Mouse (Mus musculus) CH12.LX (cell line): ENCODE measurements around the gene Cnot2. TPM values are rescaled to one million over a fixed set of nuclear protein-coding genes. Genes with fewer than 3 reads are reported as not detected.
A peak's percentile ranks its signal among the peaks of the same experiment; 100 is the strongest.
"Not testable (repeated sequence)": the region's sequence is repeated elsewhere in the genome, so short reads cannot be mapped to it uniquely, and the experiment has no call there.

Source experiments
- DNase-seq: peaks from one replicate; pipeline ENCODE4 v3.0.0-alpha.2; 2013; ENCODE audit errors: extremely low read depth
- H3K27ac ChIP-seq: 2 replicates; pipeline ENCODE4 v1.5.1; 2012; ENCODE audit warnings: low read depth, mild to moderate bottlenecking, control low read depth, moderate library complexity; ENCODE audit not compliant: insufficient read depth
- H3K27me3 ChIP-seq: replicated peaks from 2 replicates; pipeline ENCODE3; 2012; ENCODE audit warnings: inconsistent platforms
- H3K36me3 ChIP-seq, 2 experiments: replicated peaks in 1 of 2; 2 replicates each; pipeline versions ENCODE3 to v1.6.1; 2012; ENCODE audit warnings: inconsistent platforms in 1 of 2, low read length in 1 of 2, mild to moderate bottlenecking in 1 of 2, mixed read lengths in 1 of 2, moderate library complexity in 1 of 2; ENCODE audit not compliant: control insufficient read depth in 1 of 2, insufficient read depth in 1 of 2
- H3K4me1 ChIP-seq, 2 experiments: 2 replicates each; pipeline ENCODE4 v1.6.1; 2012; ENCODE audit warnings: inconsistent platforms in 1 of 2, moderate library complexity in 1 of 2; ENCODE audit not compliant: insufficient read depth in 2 of 2, control insufficient read depth in 1 of 2
- H3K4me2 ChIP-seq: 2 replicates; pipeline ENCODE4 v1.6.1; 2012; ENCODE audit warnings: low read depth, mild to moderate bottlenecking, control low read depth; ENCODE audit not compliant: poor library complexity, insufficient read depth, severe bottlenecking
- H3K4me3 ChIP-seq, 3 experiments: fragments of 150-350 bp in 1 of 3; sonication (generic) in 1 of 3; replicated peaks in 1 of 3; 2 replicates each; pipeline versions ENCODE3 to v1.5.1; 2011 to 2012; ENCODE audit warnings: low read depth in 2 of 3, low read length in 2 of 3, mild to moderate bottlenecking in 2 of 3, moderate library complexity in 2 of 3, control low read depth in 1 of 3, improper control_type of control experiment in 1 of 3, inconsistent platforms in 1 of 3, mixed read lengths in 1 of 3; ENCODE audit not compliant: poor library complexity in 1 of 3
- H3K79me2 ChIP-seq: replicated peaks from 2 replicates; pipeline ENCODE4 v1.6.1; 2012; ENCODE audit warnings: mild to moderate bottlenecking, moderate library complexity; ENCODE audit not compliant: control insufficient read depth, poor library complexity, insufficient read depth, severe bottlenecking; ENCODE audit errors: extremely low read depth
- H3K9ac ChIP-seq: 2 replicates; pipeline ENCODE4 v1.6.1; 2012; ENCODE audit warnings: low read depth, mild to moderate bottlenecking, control low read depth, moderate library complexity; ENCODE audit not compliant: insufficient read depth
- H3K9me3 ChIP-seq: replicated peaks from 2 replicates; pipeline ENCODE3; 2012; ENCODE audit warnings: low read length, inconsistent platforms, mixed read lengths
- BHLHE40 ChIP-seq: IDR thresholded peaks from 2 replicates; pipeline ENCODE4 v1.6.1; 2011; ENCODE audit warnings: mild to moderate bottlenecking, low read depth, low read length, improper control_type of control experiment
- CHD1 ChIP-seq: IDR thresholded peaks from 2 replicates; pipeline ENCODE4 v1.6.1; 2012; ENCODE audit warnings: low read depth, low read length, improper control_type of control experiment, inconsistent platforms
- CHD2 ChIP-seq: IDR thresholded peaks from 2 replicates; pipeline ENCODE4 v1.6.1; 2011; ENCODE audit warnings: low read length, improper control_type of control experiment
- CTCF ChIP-seq, 2 experiments: IDR thresholded peaks in 1 of 2; conservative IDR thresholded peaks in 1 of 2; 2 replicates each; pipeline ENCODE4 v1.5.1; 2011 to 2012; ENCODE audit warnings: low read depth in 2 of 2, low read length in 2 of 2, improper control_type of control experiment in 1 of 2, inconsistent platforms in 1 of 2, mild to moderate bottlenecking in 1 of 2, moderate library complexity in 1 of 2
- EP300 ChIP-seq: IDR thresholded peaks from 2 replicates; pipeline ENCODE4 v1.6.1; 2011; ENCODE audit warnings: low read length, improper control_type of control experiment
- ETS1 ChIP-seq: conservative IDR thresholded peaks from 2 replicates; pipeline ENCODE4 v1.6.1; 2012; ENCODE audit warnings: low read depth, mild to moderate bottlenecking, inconsistent platforms, low read length, improper control_type of control experiment, moderate library complexity
- IRF4 ChIP-seq: IDR thresholded peaks from 2 replicates; pipeline ENCODE4 v1.6.1; 2014; ENCODE audit warnings: low read depth, mild to moderate bottlenecking, inconsistent platforms, low read length, improper control_type of control experiment
- JUN ChIP-seq: IDR thresholded peaks from 2 replicates; pipeline ENCODE4 v1.6.1; 2011; ENCODE audit warnings: low read depth, mild to moderate bottlenecking, low read length, improper control_type of control experiment, moderate library complexity; ENCODE audit not compliant: insufficient read depth
- JUND ChIP-seq: conservative IDR thresholded peaks from 2 replicates; pipeline ENCODE4 v1.6.1; 2011; ENCODE audit warnings: low read depth, low read length, improper control_type of control experiment
- MAFK ChIP-seq: IDR thresholded peaks from 2 replicates; pipeline ENCODE4 v1.6.1; 2011; ENCODE audit warnings: low read length, improper control_type of control experiment; ENCODE audit not compliant: insufficient replicate concordance
- MAZ ChIP-seq: IDR thresholded peaks from 2 replicates; pipeline ENCODE4 v1.6.1; 2012; ENCODE audit warnings: low read depth, mild to moderate bottlenecking, inconsistent platforms, low read length, improper control_type of control experiment, moderate library complexity
- MEF2A ChIP-seq: IDR thresholded peaks from 2 replicates; pipeline ENCODE4 v1.6.1; 2014; ENCODE audit warnings: low read depth, mild to moderate bottlenecking, inconsistent platforms, low read length, improper control_type of control experiment, borderline replicate concordance
- MXI1 ChIP-seq: IDR thresholded peaks from 2 replicates; pipeline ENCODE4 v1.6.1; 2011; ENCODE audit warnings: mild to moderate bottlenecking, low read depth, low read length, improper control_type of control experiment
- MYC ChIP-seq: IDR thresholded peaks from 2 replicates; pipeline ENCODE4 v1.6.1; 2011; ENCODE audit warnings: low read depth, mild to moderate bottlenecking, improper control_type of control experiment, low read length
- RCOR1 ChIP-seq: conservative IDR thresholded peaks from 2 replicates; pipeline ENCODE4 v1.6.1; 2012; ENCODE audit warnings: low read depth, mild to moderate bottlenecking, inconsistent platforms, low read length, improper control_type of control experiment
- SIN3A ChIP-seq: IDR thresholded peaks from 2 replicates; pipeline ENCODE4 v1.6.1; 2012; ENCODE audit warnings: low read length, improper control_type of control experiment, inconsistent platforms
- TBP ChIP-seq: conservative IDR thresholded peaks from 2 replicates; pipeline ENCODE4 v1.6.1; 2011; ENCODE audit warnings: low read depth, low read length, improper control_type of control experiment
- TCF12 ChIP-seq: IDR thresholded peaks from 2 replicates; pipeline ENCODE4 v1.6.1; 2014; ENCODE audit warnings: low read depth, mild to moderate bottlenecking, inconsistent platforms, low read length, improper control_type of control experiment
- ZC3H11A ChIP-seq: IDR thresholded peaks from 2 replicates; pipeline ENCODE4 v1.6.1; 2012; ENCODE audit warnings: low read depth, mild to moderate bottlenecking, inconsistent platforms, low read length, improper control_type of control experiment
- ZNF384 ChIP-seq: IDR thresholded peaks from 2 replicates; pipeline ENCODE4 v1.6.1; 2012; ENCODE audit warnings: low read depth, low read length, improper control_type of control experiment, inconsistent platforms
- dilution Hi-C: fragments of 300-500 bp; cut with MboI; formaldehyde crosslinking; loops from 2 replicates; pipeline ENCODE4 v1.14.3; 2020; ENCODE audit warnings: low sequenced_read_pairs; ENCODE audit not compliant: extremely low pct_unique_long_range_greater_than_20kb, extremely low pct_ligation_motif_present
- in situ Hi-C: fragments of 300-500 bp; cut with MboI; formaldehyde crosslinking; loops from 3 replicates; pipeline ENCODE4 v1.14.3; 2019; ENCODE audit warnings: low sequenced_read_pairs, low pct_ligation_motif_present, low pct_unique_long_range_greater_than_20kb, mixed read lengths
- polyA plus RNA-seq: library from polyadenylated mRNA; unstranded; fragments of >175 nt; gene quantifications from 2 replicates; pipeline ENCODE4 v1.2.1, GENCODE M21; 2012; ENCODE audit warnings: low read depth; ENCODE audit not compliant: insufficient read length
- total RNA-seq, 2 experiments: library from RNA; depleted of rRNA; stranded (reverse); fragments of 300-350 nt in 1 of 2; fragments of >200 nt in 1 of 2; gene quantifications; 2 replicates each; pipeline ENCODE4 v1.2.3; 2012 to 2014

Cnot2 gene
- total and polyA plus RNA-seq, 3 experiments: 69.5 to 150 (median 97.0) TPM

DNA sequence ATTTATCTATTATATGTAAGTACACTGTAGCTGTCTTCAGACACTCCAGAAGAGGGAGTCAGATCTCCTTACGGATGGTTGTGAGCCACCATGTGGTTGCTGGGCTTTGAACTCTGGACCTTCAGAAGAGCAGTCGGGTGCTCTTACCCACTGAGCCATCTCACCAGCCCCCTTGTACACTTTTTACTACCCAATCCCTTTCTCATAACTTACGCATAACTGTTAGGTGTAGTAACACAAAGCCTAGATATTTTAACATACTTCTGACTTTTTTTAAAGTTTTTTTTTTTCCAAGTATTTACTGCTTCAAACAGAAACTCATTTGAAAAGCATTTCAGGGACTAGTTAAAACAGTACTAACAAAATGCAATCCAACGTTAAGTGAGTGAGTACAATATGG lies 14.8 kb downstream of the Cnot2 start:
- H3K79me2 ChIP-seq: peaks cover 72% of the 10 kb centered on the region
- peaks cover 7 to 58% of the 10 kb centered on the region in 2 experiments; a peak in 3 of 4 replicates for H3K4me1 ChIP-seq
- DNase-seq, H3K36me3 ChIP-seq, in situ Hi-C loops, H3K27ac ChIP-seq, H3K9me3 ChIP-seq: not testable (repeated sequence)
- peak; percentile 32; the same call in 1 of the 2 replicates for TF ChIP-seq CHD1
- peak; percentile 93 for TF ChIP-seq TBP
- TF ChIP-seq CTCF (conservative IDR thresholded peaks at IDR 0.05 in 1 of 2, IDR thresholded peaks at IDR 0.05 in 1 of 2; ENCODE audit: low read depth in 2 of 2, low read length in 2 of 2): peak in 1 of 2 experiments; percentile 38; a peak in 1 of 4 replicates
- TF ChIP-seq, all 38 proteins: peak for 3; not testable (repeated sequence) for 35
- H3K9ac ChIP-seq, H3K27me3 ChIP-seq, H3K4me2 ChIP-seq, dilution Hi-C loops: not testable (repeated sequence)
- H3K4me3 ChIP-seq: peak overlapping the region in 1 of 3 experiments; percentile 8

DNA sequence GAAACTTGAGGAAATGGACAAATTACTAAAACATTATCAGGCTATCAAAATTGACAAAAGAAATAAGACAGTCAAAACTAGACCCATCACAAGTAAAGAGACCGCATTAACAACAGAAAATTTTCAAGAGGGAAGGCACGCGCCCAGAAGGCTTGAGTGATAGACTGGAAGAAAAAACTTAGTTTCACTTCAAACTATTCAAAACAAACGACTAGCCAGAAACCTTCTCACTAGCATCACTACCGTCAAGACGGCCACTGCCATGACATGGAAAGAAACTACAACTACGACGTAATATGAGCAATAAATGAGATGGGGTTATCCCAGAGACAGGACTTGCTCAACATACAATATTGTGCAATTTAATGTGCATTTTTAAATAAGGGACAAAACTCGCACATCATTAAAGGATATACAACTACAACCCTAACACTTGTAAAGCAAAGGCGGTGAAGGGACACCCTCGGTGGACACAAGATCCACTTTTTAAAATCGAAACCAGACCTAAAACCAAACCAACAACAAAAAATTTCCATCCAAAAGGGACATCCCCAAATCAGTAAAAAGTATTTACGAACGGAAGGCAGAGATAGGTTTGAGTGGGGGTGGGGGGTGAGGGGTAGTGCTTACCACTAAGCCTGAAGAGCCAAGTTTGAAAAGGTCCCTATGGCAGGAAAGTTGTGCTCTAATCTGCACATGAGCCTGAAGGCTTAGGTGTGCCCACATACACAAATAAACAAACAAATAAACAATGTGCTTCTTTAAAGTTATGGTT lies 16.3 kb downstream of the Cnot2 start:
- peak overlapping the region; percentile 80; the same call in 1 of the 2 replicates for H3K9ac ChIP-seq
- H3K4me1 ChIP-seq: peaks cover 10 to 67% of the 10 kb centered on the region in 2 experiments
- H3K27me3 ChIP-seq: no peaks in the 10 kb centered on the region
- peak overlapping the region; percentile 91 for H3K27ac ChIP-seq
- in situ Hi-C loops (no loop called here), dilution Hi-C loops (no loop called here)
- peak; percentile 89 for DNase-seq
- peaks cover 69% of the 10 kb centered on the region for H3K79me2 ChIP-seq
- peak overlapping the region; percentile 99 for H3K4me2 ChIP-seq
- TF ChIP-seq MAFK (0 out of 2 replicates have a peak, but pooled peaks have one; percentile 40), TBP (no peak), MAZ (no peak), ZNF384 (peak; percentile 83), ZC3H11A (no peak), RCOR1 (peak; percentile 70; the same call in 1 of the 2 replicates), MEF2A (peak; percentile 43; the same call in 1 of the 2 replicates), IRF4 (peak; percentile 73), SIN3A (0 out of 2 replicates have a peak, but pooled peaks have one; percentile 46), ETS1 (peak; percentile 84), JUND (no peak; the same call in 1 of the 2 replicates), CHD2 (peak; percentile 81; the same call in 1 of the 2 replicates), BHLHE40 (peak; percentile 92), TCF12 (peak; percentile 37; the same call in 1 of the 2 replicates), JUN (no peak; the same call in 1 of the 2 replicates), MXI1 (peak; percentile 42; the same call in 1 of the 2 replicates), EP300 (peak; percentile 77), MYC (0 out of 2 replicates have a peak, but pooled peaks have one; percentile 8)
- H3K36me3 ChIP-seq: no peaks in the 10 kb centered on the region
- peak overlapping the region; percentile 44 to 56 (median 52) for H3K4me3 ChIP-seq
- no peaks in the 10 kb centered on the region for H3K9me3 ChIP-seq
